Mouse (Mus musculus) cerebellum, adult 2 months (tissue): ENCODE results near the gene Actb. TPM values are rescaled to one million over a fixed set of nuclear protein-coding genes. Genes with fewer than 3 reads are reported as not detected.

Experiments
- DNase-seq, 2 experiments: peaks; one replicate each; pipeline ENCODE4 v3.0.0; 2021
- H3K27ac ChIP-seq: fragments of 200-500 bp; 2 replicates; pipeline ENCODE4 v1.5.1; 2012; ENCODE audit warnings: low read length, control low read depth, inconsistent platforms; ENCODE audit not compliant: insufficient read depth
- H3K27me3 ChIP-seq: fragments of 200-500 bp; 2 replicates; pipeline ENCODE4 v1.6.1; 2012; ENCODE audit warnings: inconsistent platforms, mild to moderate bottlenecking, low read length, moderate library complexity; ENCODE audit not compliant: control insufficient read depth, insufficient read depth
- H3K4me1 ChIP-seq: fragments of 200-500 bp; 2 replicates; pipeline ENCODE4 v1.6.1; 2011; ENCODE audit warnings: low read length; ENCODE audit not compliant: control insufficient read depth, insufficient read depth
- H3K4me3 ChIP-seq: fragments of 200-500 bp; replicated peaks from 2 replicates; pipeline ENCODE3; 2011; ENCODE audit warnings: mild to moderate bottlenecking, low read depth, low read length, control low read depth; ENCODE audit not compliant: insufficient read depth
- CTCF ChIP-seq: fragments of 200-500 bp; IDR thresholded peaks from 2 replicates; pipeline ENCODE4 v1.5.1; 2011; ENCODE audit warnings: low read depth, mild to moderate bottlenecking, control low read depth, low read length, moderate library complexity, borderline replicate concordance; ENCODE audit not compliant: insufficient read depth
- POLR2A ChIP-seq: fragments of 200-500 bp; IDR thresholded peaks from 2 replicates; pipeline ENCODE4 v1.6.1; 2011; ENCODE audit warnings: low read length, control low read depth, borderline replicate concordance; ENCODE audit not compliant: insufficient read depth
- WGBS: fragments of 180-500 bp; shearing (Covaris S2); methylation state at CpG from one replicate; pipeline ENCODE4 v1.1.7; 2018; 5-methylcytosine and 5-hydroxymethylcytosine counted together
- polyA plus RNA-seq: library from polyadenylated mRNA; depleted of rRNA; stranded (reverse); fragments of >200 nt; gene quantifications from 2 replicates; pipeline ENCODE4 v1.2.3, GENCODE M21; 2012

Actb gene
- polyA plus RNA-seq, 1 experiment = 2,149 TPM

GRCm38 (mm10) chr5:142908941-142909575, 2.5 kb upstream of the Actb start:
- H3K4me3 ChIP-seq = no peak overlapping the region
- H3K27ac ChIP-seq = peak overlapping the region; percentile 36; the same call in 1 of the 2 replicates
- H3K4me1 ChIP-seq = peaks cover 25% of the 10 kb centered on the region
- DNase-seq = no peak
- WGBS = 55% methylated on average over 5 of the region's 5 CpGs
- TF ChIP-seq CTCF = no peak
- H3K27me3 ChIP-seq = no peaks in the 10 kb centered on the region

GRCm38 (mm10) chr5:142907803-142908559, 1.4 kb upstream of the Actb start:
- Histone ChIP-seq H3K4me1 (peaks cover 27% of the 10 kb centered on the region), H3K27ac (peak overlapping the region; percentile 97; the same call in 1 of the 2 replicates), H3K4me3 (no peak overlapping the region), H3K27me3 (no peaks in the 10 kb centered on the region)
- peak in 1 of 2 experiments; percentile 58 for DNase-seq
- WGBS = 38% methylated on average over 5 of the region's 5 CpGs
- no peak for TF ChIP-seq POLR2A
- TF ChIP-seq CTCF = no peak

GRCm38 (mm10) chr5:142907048-142907802, 671 bp upstream of the Actb start:
- Histone ChIP-seq H3K4me3 (peak overlapping the region; percentile 96), H3K4me1 (peaks cover 27% of the 10 kb centered on the region), H3K27ac (peak overlapping the region; percentile 97), H3K27me3 (no peaks in the 10 kb centered on the region)
- TF ChIP-seq CTCF = no peak
- no peak for TF ChIP-seq POLR2A
- DNase-seq = peak; percentile 57 to 59
- WGBS = 20% methylated on average over 14 of the region's 14 CpGs

- peak overlapping the region; percentile 96 for H3K4me3 ChIP-seq
- H3K27me3 ChIP-seq = no peaks in the 10 kb centered on the region
- H3K27ac ChIP-seq = peak overlapping the region; percentile 99
- DNase-seq = peak; percentile 98 to 99
- TF ChIP-seq POLR2A (peak; percentile 11; the same call in 1 of the 2 replicates), CTCF (peak; percentile 63; the same call in 1 of the 2 replicates)
- peaks cover 27% of the 10 kb centered on the region for H3K4me1 ChIP-seq
- under 1% methylated on average over 84 of the region's 84 CpGs for WGBS
Observed at GRCm38 (mm10) chr5:142905725-142906531, 626 bp downstream of the Actb start.

GRCm38 (mm10) chr5:142905038-142905695, 1.4 kb downstream of the Actb start:
- WGBS = 2% methylated on average over 27 of the region's 27 CpGs

GRCm38 (mm10) chr5:142904208-142905037, 2.1 kb downstream of the Actb start:
- peak in 1 of 2 experiments; percentile 25 for DNase-seq
- TF ChIP-seq CTCF (no peak), POLR2A (no peak)
- Histone ChIP-seq H3K27ac (no peak overlapping the region), H3K27me3 (no peaks in the 10 kb centered on the region), H3K4me3 (peak overlapping the region; percentile 6), H3K4me1 (peaks cover 23% of the 10 kb centered on the region)
- 34% methylated on average over 19 of the region's 19 CpGs for WGBS

More at GRCm38 (mm10) chr5:142905038-142905695, 1.4 kb downstream of the Actb start:
- TF ChIP-seq CTCF (no peak), POLR2A (no peak)
- Histone ChIP-seq H3K4me1 (peaks cover 25% of the 10 kb centered on the region), H3K27ac (peak overlapping the region; percentile 8; the same call in 1 of the 2 replicates), H3K4me3 (peak overlapping the region; percentile 96), H3K27me3 (no peaks in the 10 kb centered on the region)
- no peak for DNase-seq
